In genomic region chr10:19397396-19397795, GRCm38 (mm10) we compare ENCODE assay signal across 16 mouse cellular contexts. TPM values are rescaled to one million over a fixed set of nuclear protein-coding genes. Genes with fewer than 3 reads are reported as not detected.
DNase-seq lines count a peak whose midpoint lies in the region; ATAC-seq lines count a peak whose summit lies in the region.
"Had no signal": no experiment of that assay in that cellular context is flagged by ENCODE, and none has a peak within 500 bp of the region (broad histone marks: within the 10 kb centered on the region; RNA-seq: fewer than 3 reads in every experiment).

No protein-coding gene starts in this region.

- no peak overlapping the region for H3K9ac ChIP-seq in midbrain, embryonic 11.5 days (ENCODE audit: low read length)
- 0 out of 2 replicates have a peak overlapping the region, but pooled peaks have one; percentile 17 for H3K9ac ChIP-seq in hindbrain, embryonic 14.5 days

- no peak overlapping the region; the same call in 1 of the 2 replicates for H3K4me2 ChIP-seq in midbrain, embryonic 11.5 days
- H3K4me2 ChIP-seq in hindbrain, embryonic 14.5 days (replicated peaks), result peak overlapping the region; percentile 39

- H3K4me3 ChIP-seq in midbrain, embryonic 11.5 days (ENCODE audit: low read depth, low read length), result no peak overlapping the region
- H3K4me3 ChIP-seq in midbrain, embryonic 10.5 days, result no peak overlapping the region
- H3K4me3 ChIP-seq in hindbrain, embryonic 14.5 days (replicated peaks; ENCODE audit: low read length), result no peak overlapping the region
- H3K4me3 ChIP-seq: erythroblast, embryonic 14.5 days; gastrocnemius, adult 2 months; heart, adult 2 months had no signal

- no peaks in the 10 kb centered on the region for H3K9me3 ChIP-seq in midbrain, embryonic 11.5 days (ENCODE audit: control insufficient read depth, low read length)
- no peaks in the 10 kb centered on the region for H3K9me3 ChIP-seq in midbrain, embryonic 10.5 days (replicated peaks)
- H3K9me3 ChIP-seq in hindbrain, embryonic 14.5 days (ENCODE audit: control insufficient read depth, low read length), result no peaks in the 10 kb centered on the region

- peak; percentile 87 for DNase-seq in midbrain, embryonic 11.5 days (ENCODE audit: low spot score, missing footprints)
- DNase-seq in midbrain, embryonic 10.5 days (ENCODE audit: low spot score), result no peak
- DNase-seq in hindbrain, embryonic 14.5 days (ENCODE audit: low spot score), result no peak
- no peak for DNase-seq in thymus, postnatal 36 days
- DNase-seq in right cerebral cortex, postnatal 25 days, result no peak
- no peak for DNase-seq in cerebellum, postnatal 36 days
- DNase-seq: cerebellum, adult 2 months; gastrocnemius, adult 2 months; heart, adult 2 months; heart, postnatal 10 days had no signal

- ATAC-seq in midbrain, embryonic 11.5 days (ENCODE audit: low FRiP score), result no peak
- ATAC-seq in hindbrain, embryonic 14.5 days (ENCODE audit: low FRiP score), result no peak; the same call in 1 of the 2 replicates
- peak; percentile 86 for ATAC-seq in megakaryocyte progenitor cell, adult 5-6 weeks (replicated peaks; ENCODE audit: poor library complexity)
- ATAC-seq: intestine, embryonic 16.5 days; lung, postnatal 0 days had no signal

- H3K36me3 ChIP-seq in midbrain, embryonic 11.5 days (ENCODE audit: control insufficient read depth, insufficient read depth, low read length), result no peaks in the 10 kb centered on the region
- H3K36me3 ChIP-seq in midbrain, embryonic 10.5 days, result no peaks in the 10 kb centered on the region
- H3K36me3 ChIP-seq in hindbrain, embryonic 14.5 days (replicated peaks; ENCODE audit: control insufficient read depth, insufficient read depth), result no peaks in the 10 kb centered on the region

- H3K27ac ChIP-seq in midbrain, embryonic 11.5 days (ENCODE audit: low read depth, low read length), result no peak overlapping the region
- no peak overlapping the region for H3K27ac ChIP-seq in midbrain, embryonic 10.5 days (replicated peaks)
- H3K27ac ChIP-seq in hindbrain, embryonic 14.5 days, result no peak overlapping the region
- H3K27ac ChIP-seq: gastrocnemius, adult 2 months; heart, adult 2 months had no signal

- H3K27me3 ChIP-seq in midbrain, embryonic 11.5 days (ENCODE audit: control insufficient read depth, insufficient read depth, low read length), result no peaks in the 10 kb centered on the region
- peaks cover 39% of the 10 kb centered on the region for H3K27me3 ChIP-seq in midbrain, embryonic 10.5 days (ENCODE audit: low read depth, poor library complexity, severe bottlenecking)
- peaks cover 37% of the 10 kb centered on the region for H3K27me3 ChIP-seq in hindbrain, embryonic 14.5 days (ENCODE audit: control insufficient read depth, insufficient read depth, low read length)

- peaks cover 4% of the 10 kb centered on the region; the same call in 1 of the 2 replicates for H3K4me1 ChIP-seq in midbrain, embryonic 11.5 days (ENCODE audit: control insufficient read depth, insufficient read depth, low read length)
- peaks cover 19% of the 10 kb centered on the region for H3K4me1 ChIP-seq in midbrain, embryonic 10.5 days
- H3K4me1 ChIP-seq in hindbrain, embryonic 14.5 days (replicated peaks; ENCODE audit: control insufficient read depth, insufficient read depth, low read length), result peaks cover 13% of the 10 kb centered on the region

- 72% methylated on average over 12 of the region's 12 CpGs for WGBS in midbrain, embryonic 11.5 days
- 85% methylated on average over 12 of the region's 12 CpGs for WGBS in midbrain, embryonic 10.5 days
- 44% methylated on average over 12 of the region's 12 CpGs for WGBS in hindbrain, embryonic 14.5 days

RNA-seq across cellular contexts. Expression of gene Olig3, which starts 41.1 kb away (rescaled TPM):
- polyA plus RNA-seq in midbrain, embryonic 11.5 days (2014; fragmentation: Nextera tagmentation; extraction: Ambion mirVana), result 18.7 and 20.7 TPM in 2 replicates
- 14.3 and 23.1 TPM in 2 replicates for polyA plus RNA-seq in midbrain, embryonic 10.5 days (2016; fragmentation: Nextera tagmentation; extraction: Ambion mirVana)
- 9.2 and 11.1 TPM in 2 replicates for polyA plus RNA-seq in hindbrain, embryonic 14.5 days (2014; fragmentation: Nextera tagmentation; extraction: Ambion mirVana)
- total RNA-seq in megakaryocyte progenitor cell, adult 5-6 weeks (2015), result not detected in 2 replicates
- not detected in 2 replicates for total RNA-seq in megakaryocyte progenitor cell, adult 5-6 weeks (2017)
- total RNA-seq: gastrocnemius, adult 2 months; heart, adult 2 months; heart, postnatal 10 days; MEL had no signal
- polyA plus RNA-seq: erythroblast, embryonic 14.5 days; heart, adult 2 months; intestine, embryonic 16.5 days; limb, embryonic 11.5 days; lung, postnatal 0 days had no signal
